Mouse (Mus musculus) gastrocnemius, adult 2 months (tissue): ENCODE results near the gene Bcl2l13. TPM values are rescaled to one million over a fixed set of nuclear protein-coding genes. Genes with fewer than 3 reads are reported as not detected.

ENCODE experiments used
- DNase-seq: peaks from one replicate; pipeline ENCODE4 v3.0.0; 2022
- H3K27ac ChIP-seq: fragments of 200-600 bp; 2 replicates; pipeline ENCODE4 v1.8.1; 2022; ENCODE audit warnings: mild to moderate bottlenecking
- H3K4me3 ChIP-seq: fragments of 200-600 bp; 2 replicates; pipeline ENCODE4 v1.8.1; 2022; ENCODE audit warnings: mild to moderate bottlenecking, moderate library complexity
- CTCF ChIP-seq: fragments of 200-600 bp; IDR thresholded peaks from 2 replicates; pipeline ENCODE4 v1.8.1; 2022; ENCODE audit warnings: antibody characterized with exemption, mild to moderate bottlenecking, moderate library complexity
- intact Hi-C: fragments of 180-260 bp; cut with DNase I; formaldehyde crosslinking; loops from one replicate; pipeline ENCODE4 v1.15.1; 2025
- long read RNA-seq, 2 experiments: library from polyadenylated mRNA; stranded (forward); transcript quantifications; one replicate each; pipeline ENCODE4 v2.0.0; 2021
- total RNA-seq, 2 experiments: library from RNA; stranded (reverse); gene quantifications; 2 replicates each; pipeline ENCODE4 v1.2.3; 2021

Gene Bcl2l13
- total RNA-seq, result 10 to 100 TPM; 65.3 to 74.2 TPM
- long read RNA-seq, experiment 1, full-length matches to known transcripts, result 76 of 97 reads
- long read RNA-seq, experiment 1, partial matches to known transcripts, result 2 of 97 reads
- long read RNA-seq, experiment 1, other reads (novel, unspliced or antisense), result 19 of 97 reads
- long read RNA-seq, experiment 2, full-length matches to known transcripts, result 67 of 81 reads
- long read RNA-seq, experiment 2, partial matches to known transcripts, result 11 of 81 reads
- long read RNA-seq, experiment 2, other reads (novel, unspliced or antisense), result 3 of 81 reads

DNA sequence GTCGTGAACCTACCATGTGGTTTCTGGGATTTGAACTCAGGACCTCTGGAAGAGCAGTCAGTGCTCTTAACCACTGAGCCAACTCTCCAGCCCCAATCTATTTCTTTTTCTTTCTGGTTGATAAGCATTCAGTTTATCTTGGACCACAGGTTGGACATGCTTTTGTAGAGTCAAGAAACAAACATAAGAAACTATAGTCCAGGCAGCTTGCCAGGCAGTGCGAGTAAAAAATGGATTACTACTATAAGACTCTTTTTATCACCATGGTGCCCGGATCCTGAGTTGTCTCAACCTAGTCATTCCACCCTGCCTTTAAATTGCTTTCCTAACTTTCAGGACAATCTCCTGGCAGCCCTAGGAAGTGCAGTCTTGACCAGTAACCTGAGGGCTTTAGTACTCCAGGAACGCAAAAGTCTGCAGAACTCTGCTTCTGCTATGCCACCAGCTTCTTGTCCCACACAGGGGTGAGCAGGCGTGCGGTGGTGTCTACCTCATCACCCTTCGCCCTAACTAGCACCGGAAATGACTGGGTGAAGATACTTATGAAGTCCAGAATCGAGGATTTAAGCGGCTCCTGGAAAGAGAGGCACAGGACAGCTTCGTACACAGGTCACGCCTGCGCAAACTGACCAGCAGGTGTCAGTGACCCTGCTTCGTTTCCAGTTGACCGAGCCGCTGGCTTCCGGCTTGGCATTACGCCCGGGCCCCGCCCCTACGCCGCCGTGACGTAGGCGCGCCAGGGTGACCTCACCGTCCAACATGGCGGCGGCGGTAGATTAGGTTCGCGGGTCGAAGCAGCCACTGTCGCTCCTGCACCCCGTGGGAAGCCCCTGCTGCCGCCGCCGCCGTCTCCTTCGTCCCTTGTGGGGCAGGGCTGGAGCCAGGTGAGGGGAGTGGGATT lies at the start of gene Bcl2l13:
TSS of gene Bcl2l13 (plus strand) at position 739 of the 901 bp plus-strand sequence.
- intact Hi-C loops, result no loop called here
- TF ChIP-seq CTCF, result peak; percentile 64
- peak; percentile 98 for DNase-seq
- Histone ChIP-seq H3K27ac (peak within 1 kb of the TSS; percentile 95), H3K4me3 (peak within 1 kb of the TSS; percentile 94)

DNA sequence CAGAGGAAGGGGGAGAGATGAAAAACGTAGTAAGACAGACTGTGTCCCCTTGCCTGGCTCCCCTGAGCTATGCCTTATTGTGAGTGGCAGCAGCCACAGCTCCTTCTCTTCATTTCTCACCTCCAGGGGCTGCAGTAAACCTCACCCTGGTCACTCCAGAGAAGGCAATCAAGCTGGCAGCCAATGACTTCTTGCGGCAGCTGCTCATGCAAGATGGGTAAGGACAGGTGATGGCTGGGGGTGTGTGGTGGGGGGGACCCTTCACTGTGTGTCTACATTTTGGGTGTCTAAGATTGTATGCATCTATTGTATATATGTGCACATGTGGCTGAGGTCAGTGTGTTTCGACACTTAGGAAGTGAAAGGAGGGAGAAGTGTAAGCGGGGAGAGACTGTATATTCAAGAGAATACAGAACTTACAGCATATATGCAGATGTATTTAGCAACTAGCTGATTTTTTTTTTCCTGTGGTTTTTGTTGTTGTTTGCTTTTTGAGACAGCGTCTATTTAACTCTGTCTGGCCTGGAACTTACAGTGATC lies 47.9 kb upstream of the Bcl2l13 start:
- DNase-seq, result no peak
- TF ChIP-seq CTCF, result no peak
- intact Hi-C loops, result no loop called here
- no peak overlapping the region for H3K4me3 ChIP-seq
- H3K27ac ChIP-seq, result no peak overlapping the region

DNA sequence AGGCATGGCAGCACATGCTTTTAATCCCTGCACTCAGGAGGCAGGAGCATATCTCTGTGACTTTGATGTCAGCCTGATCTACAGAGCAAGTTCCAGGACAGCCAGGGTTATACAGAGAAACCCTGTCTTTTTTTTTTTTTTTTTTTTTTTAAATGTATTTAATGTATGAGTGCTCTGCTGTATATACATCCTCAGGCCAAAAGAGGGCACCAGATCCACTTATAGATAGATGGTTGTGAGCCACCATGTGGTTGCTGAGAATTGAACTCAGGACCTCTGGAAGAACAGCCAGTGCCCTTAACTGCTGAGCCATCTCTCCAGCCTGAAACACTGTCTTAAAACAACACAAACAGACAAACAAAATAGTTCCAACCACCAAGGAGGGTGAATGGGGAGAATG lies 47.1 kb upstream of the Bcl2l13 start:
- H3K27ac ChIP-seq, result no peak overlapping the region
- intact Hi-C loops, result no loop called here
- no peak overlapping the region for H3K4me3 ChIP-seq
- DNase-seq, result no peak
- TF ChIP-seq CTCF, result 0 out of 2 replicates have a peak, but pooled peaks have one; percentile 5

DNA sequence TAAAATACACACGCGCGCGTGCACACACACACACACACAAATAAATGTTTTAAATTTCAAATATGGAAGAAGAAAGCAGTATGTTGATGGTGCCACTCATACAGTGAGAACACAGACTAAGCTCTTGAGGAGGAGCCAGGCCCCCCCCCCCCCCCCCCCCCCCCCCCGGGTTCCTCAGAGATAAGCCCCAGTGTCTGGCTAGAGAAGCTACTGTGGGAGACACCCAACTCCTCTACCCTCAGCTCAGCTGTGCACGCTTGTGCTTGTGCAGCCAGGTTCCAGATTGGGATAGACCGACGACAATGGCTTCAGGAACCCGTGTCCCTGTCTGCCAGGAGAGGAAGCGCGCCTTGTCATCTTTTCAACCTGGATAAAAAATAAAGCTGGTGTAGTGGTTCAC lies 45.9 kb upstream of the Bcl2l13 start:
- intact Hi-C loops, result no loop called here
- H3K4me3 ChIP-seq, result no peak overlapping the region
- no peak for DNase-seq
- no peak for TF ChIP-seq CTCF
- H3K27ac ChIP-seq, result no peak overlapping the region

DNA sequence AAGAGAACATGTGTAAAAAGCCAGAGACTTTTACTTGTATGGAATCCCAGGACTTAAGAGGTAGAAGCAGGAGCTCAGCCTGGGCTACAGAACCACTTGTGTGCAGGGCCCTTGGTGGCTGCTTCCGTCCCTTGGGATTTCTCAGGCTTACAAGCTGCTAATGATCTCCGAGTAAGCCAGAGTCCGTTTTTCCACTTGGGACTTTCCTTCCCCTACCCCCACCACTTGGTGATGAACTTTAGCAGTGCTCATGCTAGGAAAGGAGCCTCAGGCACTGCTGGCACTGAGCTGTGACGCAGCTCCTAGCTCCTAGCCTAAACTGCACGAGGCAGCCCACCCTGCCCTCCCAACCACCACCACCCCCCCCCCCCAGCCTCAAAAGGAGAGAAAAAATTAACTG lies 45.3 kb upstream of the Bcl2l13 start:
- DNase-seq, result no peak
- Histone ChIP-seq H3K27ac (no peak overlapping the region), H3K4me3 (no peak overlapping the region)
- no peak for TF ChIP-seq CTCF
- intact Hi-C loops, result no loop called here

DNA sequence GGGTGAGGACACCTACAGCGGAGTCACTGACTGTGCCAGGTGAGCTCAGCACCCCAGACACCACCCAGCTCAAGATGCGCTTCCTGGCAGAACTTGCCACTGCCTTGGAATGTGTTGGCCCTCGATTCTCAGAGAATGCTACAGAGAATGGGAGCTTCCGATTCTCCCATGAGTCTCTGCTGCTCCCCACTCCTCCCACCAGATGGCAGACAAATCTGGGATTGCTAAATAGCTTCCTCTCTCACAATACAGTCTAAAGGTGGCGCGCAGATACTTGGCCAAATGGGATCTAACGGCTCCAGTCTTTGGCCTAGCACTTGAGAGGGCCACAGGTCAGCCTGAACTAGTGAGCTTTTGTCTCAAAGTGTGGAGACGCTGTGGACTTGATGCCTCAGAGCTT lies 43.1 kb upstream of the Bcl2l13 start:
- no peak for DNase-seq
- Histone ChIP-seq H3K27ac (no peak overlapping the region), H3K4me3 (no peak overlapping the region)
- intact Hi-C loops, result no loop called here
- TF ChIP-seq CTCF, result no peak

DNA sequence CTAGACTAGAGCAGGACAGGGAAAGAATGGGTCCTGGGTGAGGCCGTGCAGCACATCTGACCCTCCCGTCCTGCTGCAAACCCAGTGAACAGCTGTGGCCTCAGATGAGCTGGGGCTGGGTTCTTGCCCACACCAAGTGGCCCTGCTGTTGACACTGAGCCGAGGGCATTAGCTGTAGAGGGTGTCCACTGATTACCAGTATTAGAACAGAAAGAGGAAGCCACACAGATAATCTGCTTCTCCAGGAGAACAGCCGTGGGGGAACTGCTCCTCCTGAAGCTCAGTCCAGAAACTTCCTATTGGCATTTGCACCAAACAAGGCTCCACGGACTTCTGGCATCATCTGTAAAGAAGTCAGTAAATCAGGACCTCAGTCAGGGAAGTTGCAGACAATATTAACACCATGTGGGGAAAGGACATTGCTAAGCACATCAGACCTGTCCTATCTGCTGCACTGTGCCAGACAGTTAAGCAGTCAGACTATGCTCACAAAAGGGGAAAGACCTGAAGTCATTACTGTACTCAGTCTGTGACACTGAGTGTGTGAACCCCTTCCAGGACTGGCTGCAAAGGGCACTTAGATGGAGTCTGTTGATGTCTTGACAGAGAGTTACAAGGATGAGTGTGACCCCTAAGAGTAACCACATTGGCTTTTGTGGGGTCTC lies 40.5 kb upstream of the Bcl2l13 start:
- H3K27ac ChIP-seq, result peak overlapping the region; percentile 57; the same call in 1 of the 2 replicates
- no peak for TF ChIP-seq CTCF
- no peak overlapping the region for H3K4me3 ChIP-seq
- intact Hi-C loops, result no loop called here
- peak; percentile 81 for DNase-seq

DNA sequence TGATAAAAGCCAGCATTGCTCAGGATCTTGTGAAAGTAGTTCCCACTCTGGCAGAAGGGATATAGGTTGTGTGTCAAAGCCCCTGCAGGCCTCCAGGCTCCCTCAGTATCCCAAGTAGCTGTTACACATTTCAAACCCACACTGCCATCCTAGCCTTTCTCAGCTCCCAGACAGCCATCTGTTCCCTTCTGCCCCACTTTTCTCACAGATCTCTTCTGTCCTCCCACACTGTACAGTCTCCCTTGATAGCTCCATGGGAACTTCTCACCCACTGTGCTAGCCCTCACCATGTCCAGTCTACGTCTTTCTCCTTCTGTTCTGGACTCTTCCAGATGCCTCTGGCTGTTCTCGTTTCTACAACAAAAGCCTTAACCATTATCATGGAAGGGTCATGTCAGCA lies 39.9 kb upstream of the Bcl2l13 start:
- no peak for TF ChIP-seq CTCF
- H3K27ac ChIP-seq, result no peak overlapping the region; the same call in 1 of the 2 replicates
- DNase-seq, result no peak
- H3K4me3 ChIP-seq, result no peak overlapping the region
- intact Hi-C loops, result no loop called here

DNA sequence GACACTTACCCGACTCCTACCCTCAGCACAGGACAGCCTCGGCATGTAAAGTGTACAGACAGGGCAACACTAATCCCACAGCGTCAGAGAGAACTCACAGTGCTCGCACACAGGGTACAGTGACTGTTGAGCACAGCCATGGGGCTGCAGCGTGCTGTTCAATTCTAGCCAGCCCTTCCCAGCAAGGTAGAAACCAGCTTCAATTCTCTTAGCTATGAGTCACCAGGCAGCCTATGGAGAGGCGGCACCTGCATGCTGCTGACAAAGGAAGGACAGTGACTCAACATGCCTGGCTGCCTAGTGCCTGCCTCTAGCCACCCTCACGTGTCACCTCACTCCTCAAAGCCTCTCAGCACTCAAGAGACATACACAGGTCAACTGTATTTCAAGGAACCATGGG lies 38.0 kb upstream of the Bcl2l13 start:
- no peak overlapping the region for H3K4me3 ChIP-seq
- H3K27ac ChIP-seq, result no peak overlapping the region
- intact Hi-C loops, result no loop called here
- no peak for TF ChIP-seq CTCF
- DNase-seq, result no peak

DNA sequence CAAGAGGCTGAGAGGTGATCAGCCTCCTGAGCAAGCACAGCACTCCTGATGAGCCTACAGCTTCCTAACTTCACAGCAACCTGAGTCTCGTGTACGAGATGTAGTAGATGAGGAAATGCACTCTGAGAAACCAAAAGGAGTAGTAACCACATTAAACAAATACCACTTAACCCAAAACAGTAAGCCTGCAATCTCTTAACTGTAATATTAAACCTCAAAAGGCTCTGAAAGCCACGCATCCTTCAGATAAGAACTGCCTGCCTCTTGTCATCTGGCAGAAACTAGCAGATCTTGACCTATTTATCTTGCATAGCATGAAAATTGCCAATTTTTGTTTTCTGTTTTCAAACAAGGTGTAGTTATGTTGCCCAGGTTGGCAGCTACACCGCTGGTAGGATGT lies 37.1 kb upstream of the Bcl2l13 start:
- Histone ChIP-seq H3K4me3 (no peak overlapping the region), H3K27ac (no peak overlapping the region)
- TF ChIP-seq CTCF, result no peak
- DNase-seq, result no peak
- intact Hi-C loops, result no loop called here

DNA sequence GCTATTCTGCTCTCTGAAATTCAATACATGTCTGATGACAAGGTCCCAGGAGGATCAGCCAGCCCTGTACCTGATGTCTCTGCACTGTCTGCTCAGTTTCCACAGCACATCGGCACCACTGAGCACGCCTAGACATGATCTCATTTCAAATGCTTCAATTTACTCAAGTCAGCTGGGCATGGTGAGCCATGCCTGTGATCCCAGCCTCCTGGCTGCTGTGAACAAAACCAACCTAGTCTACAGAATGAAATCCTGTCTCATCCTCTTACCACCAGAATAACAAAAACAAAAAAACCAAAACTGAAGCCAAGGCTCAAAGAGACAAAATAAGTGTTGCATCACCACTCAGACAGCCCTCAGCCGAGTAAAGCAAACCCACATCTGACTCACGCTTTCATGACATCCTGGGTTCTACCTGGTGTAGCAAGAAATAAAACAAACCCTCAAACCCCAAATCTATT lies 36.4 kb upstream of the Bcl2l13 start:
- DNase-seq, result peak; percentile 42
- no peak overlapping the region for H3K4me3 ChIP-seq
- TF ChIP-seq CTCF, result no peak
- H3K27ac ChIP-seq, result no peak overlapping the region
- intact Hi-C loops, result no loop called here

DNA sequence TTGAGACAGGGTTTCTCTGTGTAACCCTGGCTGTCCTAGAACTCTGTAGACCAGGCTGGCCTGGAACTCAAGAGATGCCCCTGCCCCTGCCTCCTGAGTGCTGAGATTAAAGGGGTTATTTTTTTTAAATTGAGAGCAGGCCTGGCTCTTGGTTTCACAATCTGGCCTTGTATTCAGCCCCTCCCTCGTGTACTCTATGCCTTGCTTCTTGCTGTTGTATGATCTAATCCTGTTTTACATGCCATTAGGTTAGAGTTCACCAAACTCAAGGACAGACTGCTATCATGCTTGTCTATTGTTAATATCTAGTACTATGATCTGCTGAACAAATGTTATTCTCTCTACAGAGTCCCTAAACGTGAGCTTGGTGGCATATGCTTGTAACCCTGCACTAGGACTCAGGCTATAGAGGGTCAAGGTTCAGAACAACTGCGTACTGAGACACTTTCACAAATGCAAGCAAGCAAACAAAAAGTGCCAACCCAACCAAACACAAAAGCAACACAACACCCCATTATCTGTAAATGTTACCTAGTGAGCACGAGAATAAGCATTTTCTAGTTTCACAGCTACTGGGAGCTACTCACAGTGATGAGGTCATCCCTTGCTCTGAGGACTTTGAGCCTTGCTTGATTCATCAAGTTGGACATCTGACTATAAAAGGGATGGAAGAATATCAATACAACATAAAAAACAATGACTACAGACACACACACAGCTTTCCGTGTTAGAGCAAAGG lies 28.8 kb upstream of the Bcl2l13 start:
- no peak for TF ChIP-seq CTCF
- intact Hi-C loops, result no loop called here
- H3K4me3 ChIP-seq, result no peak overlapping the region
- DNase-seq, result no peak
- H3K27ac ChIP-seq, result no peak overlapping the region
